Mouse (Mus musculus) left cerebral cortex, adult 11 months (tissue): Measurements from ENCODE around the gene Rmdn2.

ENCODE experiments used
- DNase-seq: peaks from one replicate; pipeline ENCODE4 v3.0.0; 2022; ENCODE audit warnings: low spot score

Gene Rmdn2

DNA sequence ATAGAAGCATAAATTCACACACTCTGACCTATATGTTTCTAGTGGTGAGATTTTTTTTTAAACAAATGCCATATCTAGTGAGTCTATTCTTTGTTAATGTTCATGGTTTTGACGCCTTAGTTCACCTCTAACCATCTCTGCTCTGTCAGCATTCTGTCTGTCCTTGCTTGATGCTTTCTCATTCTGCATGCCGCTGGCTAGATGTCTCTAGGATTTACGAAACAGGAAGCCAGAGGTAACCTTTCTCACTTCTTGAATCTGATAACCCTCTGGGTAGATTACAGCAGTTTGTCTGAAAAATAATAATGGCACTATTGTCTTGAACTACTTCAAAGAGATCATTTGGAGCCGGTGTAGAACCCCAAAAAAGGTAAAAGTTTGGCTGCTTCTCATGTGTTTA is 5.0 kb downstream of the Rmdn2 start:
- DNase-seq, result no peak

DNA sequence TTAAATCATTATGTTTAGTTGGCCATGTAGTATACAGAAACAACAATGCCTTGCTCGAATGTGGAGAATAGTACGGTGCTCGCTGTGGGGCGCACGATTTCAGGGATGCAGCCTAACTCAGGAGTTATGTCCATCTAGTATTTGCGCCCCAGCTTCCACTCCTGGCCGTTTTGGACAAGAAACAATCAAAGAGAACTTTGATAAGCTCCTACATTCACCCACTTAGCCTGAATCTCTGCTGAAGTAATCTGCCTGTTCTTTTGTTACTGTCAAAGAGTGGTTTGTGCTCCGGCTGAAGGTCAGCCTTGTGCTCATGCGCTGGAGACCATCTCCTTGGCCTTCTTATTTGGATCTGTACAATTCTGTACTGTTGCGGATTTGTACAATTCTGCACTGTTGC is 6.8 kb downstream of the Rmdn2 start:
- no peak for DNase-seq

DNA sequence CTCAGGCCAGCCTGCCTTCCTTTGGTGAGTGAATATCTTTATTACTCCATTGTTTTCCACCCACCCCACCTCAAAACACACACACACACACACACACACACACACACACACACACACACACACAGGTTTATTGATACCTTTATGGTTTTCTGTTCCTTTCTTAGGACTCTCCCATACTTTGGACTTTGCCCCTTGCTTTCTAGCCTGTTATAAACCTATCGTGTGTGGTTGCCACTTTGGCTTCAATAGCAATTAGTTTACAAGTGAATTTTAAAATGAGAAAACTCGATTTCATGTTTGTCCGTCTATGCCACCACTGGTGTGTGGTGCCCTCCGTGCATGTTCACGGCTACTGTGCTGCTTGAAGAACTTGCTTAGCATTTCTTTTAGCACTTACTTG is 7.3 kb downstream of the Rmdn2 start:
- no peak for DNase-seq

DNA sequence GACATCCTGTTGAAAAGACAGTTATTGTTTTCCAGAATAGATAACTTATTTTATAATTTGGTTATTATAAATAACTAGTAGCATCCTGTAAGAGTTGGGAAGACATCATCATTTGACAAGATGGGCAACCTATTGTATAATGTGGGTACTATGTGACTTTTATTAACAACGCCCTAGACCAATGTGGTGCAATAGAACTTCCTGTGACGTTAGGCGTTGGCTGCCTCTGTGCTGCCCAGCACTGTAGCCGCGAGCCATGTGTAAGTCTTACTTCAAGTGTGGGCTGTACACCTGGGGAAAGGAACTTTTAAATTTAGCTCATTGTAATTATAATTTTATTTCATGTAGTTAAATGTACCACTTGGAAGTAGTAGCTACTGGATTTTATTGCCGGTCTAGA is 10.4 kb downstream of the Rmdn2 start:
- DNase-seq, result no peak

DNA sequence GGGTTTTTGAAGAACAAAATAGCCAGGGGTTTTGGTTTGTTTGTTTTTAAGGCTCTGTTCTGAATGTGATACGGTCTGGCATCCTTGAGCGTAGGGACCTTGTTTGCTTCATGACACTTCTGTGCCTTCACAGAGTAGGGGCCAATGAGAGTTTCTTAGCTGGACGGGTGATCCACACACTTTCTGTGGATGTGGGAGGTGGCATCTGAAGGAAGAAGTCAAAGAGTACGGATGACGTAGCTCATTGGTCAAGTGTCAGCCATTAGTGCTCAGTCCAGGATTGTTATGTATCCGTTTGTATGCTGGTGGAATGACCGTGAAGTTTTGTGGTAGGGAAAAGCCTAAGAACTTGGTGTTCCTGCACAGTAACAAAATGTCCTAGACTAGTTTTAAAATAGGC is 10.9 kb downstream of the Rmdn2 start:
- DNase-seq, result no peak

DNA sequence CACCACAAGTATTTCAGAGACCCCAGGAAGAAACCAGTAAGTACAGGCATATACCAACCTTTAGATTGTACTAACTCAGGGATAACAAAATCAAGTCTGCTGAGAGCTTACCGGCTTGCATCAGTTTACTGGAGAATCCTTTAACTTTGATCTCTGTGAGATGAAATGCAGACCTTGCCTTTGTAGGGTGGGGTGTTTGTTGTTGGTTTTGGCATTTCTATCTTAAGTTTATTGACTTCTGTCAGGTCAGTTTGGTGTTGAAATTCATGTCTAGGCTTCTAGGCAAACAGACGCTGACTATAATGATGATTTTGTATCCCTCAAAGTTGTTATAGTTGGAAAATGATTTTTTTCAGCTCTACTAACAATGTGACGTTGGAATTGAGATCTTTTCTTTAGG is 12.2 kb downstream of the Rmdn2 start:
- no peak for DNase-seq

DNA sequence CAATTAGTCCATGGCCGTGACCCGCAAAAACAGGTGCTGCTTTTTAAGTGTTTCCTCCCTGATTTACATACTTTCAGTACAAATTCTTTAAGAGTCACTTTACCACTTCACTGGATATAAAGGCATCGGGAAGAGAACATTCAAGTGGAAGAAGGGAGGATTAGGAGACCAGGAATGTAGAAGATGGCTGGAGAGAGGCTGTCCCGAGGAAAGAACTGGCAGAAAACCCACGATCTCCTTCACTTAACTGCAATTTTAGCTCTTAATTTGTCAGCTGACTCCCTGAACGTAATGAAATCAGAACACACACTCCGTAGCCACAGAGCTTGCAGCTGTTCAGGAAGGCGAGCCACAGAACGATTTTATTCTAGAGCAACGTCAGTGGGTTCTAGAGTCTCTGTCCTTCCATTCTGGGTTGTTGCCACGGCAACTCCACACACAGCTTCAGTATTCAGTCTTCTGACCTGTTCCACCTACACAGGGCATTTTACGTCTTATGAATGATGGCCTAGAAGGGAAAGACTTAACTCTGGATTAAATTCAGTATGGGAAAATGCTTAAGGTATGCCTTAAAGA is 14.7 kb downstream of the Rmdn2 start:
- no peak for DNase-seq

DNA sequence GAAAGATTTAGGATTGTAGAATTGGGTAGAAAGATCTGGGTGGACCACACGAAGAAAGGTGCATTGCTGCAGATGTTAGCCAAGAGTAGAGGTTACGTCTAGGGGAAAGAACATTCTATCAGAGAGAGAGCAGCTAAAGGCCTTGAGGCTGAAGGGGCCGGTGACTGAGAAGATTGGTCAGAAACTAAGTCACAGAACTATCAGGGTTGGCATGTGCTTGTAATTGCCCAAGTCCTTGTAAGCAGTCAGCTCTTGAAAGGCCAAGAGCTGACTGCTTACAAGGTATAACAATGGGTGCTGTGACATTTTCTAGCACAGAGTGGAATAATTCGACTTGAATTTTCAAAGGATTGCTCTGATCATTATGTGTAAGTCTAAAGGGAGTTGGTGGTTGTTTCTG is 38.2 kb downstream of the Rmdn2 start:
- DNase-seq, result no peak

DNA sequence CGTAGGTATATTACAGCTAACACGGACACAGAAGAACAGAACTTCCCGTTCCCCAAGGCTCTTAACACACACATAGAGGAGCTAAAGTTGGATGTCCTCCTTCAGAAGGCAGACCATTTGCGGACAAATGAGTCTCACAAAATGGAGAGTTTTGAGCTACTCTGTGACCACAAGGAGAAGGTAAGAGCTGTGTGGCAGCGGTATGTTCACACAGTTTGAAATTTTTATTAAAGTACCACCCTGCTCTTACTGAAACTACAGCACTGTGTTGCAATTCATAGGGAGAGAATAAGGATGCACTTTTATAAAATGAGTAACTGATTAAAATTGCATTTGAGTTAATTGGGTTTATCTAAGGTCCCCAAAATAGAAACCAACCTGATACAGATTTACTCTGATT is 38.6 kb downstream of the Rmdn2 start:
- no peak for DNase-seq

DNA sequence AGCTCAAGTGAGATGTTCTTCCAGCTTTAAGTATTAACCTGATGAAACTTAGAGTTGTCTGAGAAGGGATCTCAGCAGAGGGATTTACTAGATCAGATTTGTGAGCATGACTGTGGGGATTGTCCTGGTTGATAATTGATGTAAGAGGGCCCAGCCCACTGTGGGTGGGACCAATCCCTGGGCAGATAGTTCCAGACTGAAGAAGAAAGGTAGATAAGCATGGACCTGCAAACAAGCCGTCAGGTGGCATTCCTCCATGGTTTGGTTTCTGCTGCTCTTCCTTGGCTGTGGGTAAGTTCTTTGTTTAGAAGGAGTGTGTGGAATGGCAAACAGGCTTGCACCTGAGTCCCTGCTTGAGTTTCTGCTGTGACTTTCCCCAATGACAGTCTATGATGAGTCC is 41.5 kb downstream of the Rmdn2 start:
- DNase-seq, result no peak

DNA sequence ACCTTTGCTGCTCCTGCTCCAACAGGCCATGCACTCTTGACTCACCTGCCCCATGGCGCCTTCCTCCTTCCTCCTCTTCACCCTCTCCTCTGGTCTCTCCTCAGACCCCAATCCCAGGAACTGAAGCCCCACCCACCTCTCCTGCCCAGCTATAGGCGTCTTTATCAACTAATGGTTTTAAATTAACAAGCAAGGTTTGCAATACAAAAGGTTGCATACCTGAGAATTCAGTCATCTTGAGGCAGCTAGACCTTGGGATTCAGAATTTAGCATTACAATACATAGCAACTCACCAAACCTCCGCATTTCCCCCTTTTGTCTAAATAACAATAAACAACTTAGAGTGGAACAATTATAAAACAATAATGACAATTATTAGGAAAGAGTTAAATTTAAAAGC is 42.5 kb downstream of the Rmdn2 start:
- DNase-seq, result no peak

DNA sequence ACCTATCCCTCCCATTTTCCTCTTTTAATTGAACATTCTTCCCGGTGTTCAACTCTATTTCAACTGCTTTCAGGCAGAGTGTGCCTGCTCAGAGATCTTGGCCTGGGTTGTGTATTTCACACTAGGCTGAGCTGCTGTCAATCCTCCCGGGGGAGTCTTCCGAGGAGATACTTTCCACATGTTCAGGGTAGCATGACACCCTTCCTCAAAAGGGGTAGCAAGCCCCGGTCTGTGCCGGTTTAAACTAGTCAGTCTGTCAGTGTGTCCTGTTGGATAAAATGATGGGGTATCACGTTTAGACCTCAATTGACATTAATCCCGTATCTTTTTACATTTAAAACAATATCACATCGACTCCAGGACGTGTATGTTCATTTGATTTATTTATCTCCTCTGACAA is 46.1 kb downstream of the Rmdn2 start:
- DNase-seq, result no peak

DNA sequence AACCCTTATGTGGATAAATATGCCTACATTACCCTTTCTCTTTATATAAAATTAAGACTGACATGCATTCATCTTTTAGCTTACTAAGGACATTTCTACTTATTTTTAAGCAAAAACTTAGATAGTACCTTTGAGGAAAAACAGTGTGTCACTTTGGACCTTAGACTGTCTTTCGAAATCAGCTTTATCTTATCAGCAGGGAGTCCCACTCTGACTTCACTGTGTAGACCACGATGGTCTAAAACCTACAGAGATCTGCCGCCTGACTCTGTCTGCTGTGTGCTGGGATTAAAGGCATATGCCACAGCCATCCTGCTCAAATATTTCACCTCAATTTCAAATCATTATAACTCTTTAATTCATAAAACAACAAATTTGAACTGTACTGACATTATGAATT is 46.8 kb downstream of the Rmdn2 start:
- no peak for DNase-seq

DNA sequence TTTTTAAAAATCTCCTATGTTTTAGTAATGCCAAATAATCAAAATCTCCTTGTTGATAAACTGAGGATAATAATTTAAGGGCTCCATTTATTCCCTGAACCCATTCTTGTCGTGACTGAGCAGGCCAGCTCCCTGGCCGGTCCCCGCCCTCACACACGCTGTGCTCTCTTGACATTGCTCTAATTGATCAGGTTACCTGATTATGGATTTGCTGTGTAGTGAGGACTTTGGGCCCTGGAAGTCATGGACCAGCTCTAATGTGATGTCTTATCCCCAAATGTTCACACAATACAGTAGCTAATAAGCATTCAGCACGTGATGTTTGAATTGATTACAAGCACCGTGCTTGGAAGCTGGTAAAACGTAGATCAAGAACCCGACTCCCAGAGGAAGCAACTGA is 47.2 kb downstream of the Rmdn2 start:
- no peak for DNase-seq

DNA sequence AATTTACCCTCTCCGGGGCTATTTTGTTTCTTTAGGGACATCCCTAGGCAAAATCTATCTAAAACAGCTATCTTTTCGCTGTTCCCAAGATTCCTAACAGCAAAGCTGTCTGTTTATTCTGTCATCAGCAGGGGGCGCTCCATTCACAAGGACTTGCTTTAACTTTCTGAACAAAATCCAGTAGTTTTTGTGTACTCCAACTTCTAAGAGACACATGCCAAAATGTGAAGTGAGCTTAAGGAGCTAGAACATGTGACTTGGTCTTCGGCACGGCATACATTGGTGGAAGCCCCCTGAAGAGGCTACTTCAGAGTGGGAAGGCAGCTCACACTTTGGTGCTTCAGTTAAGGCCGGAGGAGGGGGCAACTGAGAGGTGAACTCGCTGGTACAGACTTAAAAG is 49.7 kb downstream of the Rmdn2 start:
- DNase-seq, result peak; percentile 23

DNA sequence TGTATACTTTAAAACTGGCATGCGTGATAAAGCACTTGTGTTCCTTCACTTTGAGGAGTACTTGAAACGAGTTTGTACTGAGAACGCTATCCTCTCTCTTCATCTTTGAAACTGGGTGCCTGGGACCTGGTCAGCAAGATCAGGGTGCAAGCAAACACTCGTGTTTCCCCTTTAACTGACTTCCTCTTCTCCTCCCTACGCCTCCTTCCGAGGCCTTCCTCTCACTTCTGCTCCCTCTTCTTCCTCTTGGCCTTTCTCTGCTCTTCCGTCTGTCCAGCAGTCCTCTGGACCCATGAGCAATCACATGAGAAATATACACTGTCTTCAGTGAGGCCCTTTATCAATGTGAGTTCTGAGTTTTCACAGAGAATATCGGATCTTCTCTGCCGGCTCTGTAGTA is 50.2 kb downstream of the Rmdn2 start:
- no peak for DNase-seq

DNA sequence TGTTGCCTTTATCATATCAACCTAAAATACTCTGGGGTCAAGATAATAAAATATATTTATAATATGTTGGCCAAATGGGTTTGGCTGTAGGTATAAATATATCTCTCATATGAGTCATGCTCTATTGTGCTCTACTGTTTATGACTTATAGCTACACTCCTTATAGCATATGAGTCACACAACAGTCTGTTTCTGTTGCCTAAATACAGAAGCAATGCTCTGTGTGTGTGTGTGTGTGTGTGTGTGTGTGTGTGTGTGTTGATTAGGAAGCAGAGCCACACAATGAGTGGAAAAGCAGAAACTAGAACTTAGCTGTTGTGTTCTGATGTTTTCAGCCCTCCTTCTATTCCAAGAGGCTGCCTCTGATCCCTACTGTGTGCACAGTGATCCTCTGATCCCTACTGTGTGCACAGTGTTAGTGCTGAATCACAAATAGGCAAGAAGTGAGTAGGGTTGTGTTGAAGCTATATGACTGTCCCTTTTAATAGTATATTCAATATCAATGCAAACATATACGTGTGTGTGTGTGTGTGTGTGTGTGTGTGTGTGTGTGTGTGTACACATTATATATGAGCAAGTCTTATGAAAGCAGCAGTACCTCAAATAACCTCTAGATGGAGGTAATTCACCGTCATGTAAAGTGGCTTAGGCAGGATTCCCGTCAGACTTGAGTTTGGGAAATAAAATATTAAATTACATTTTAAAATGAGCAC is 51.9 kb downstream of the Rmdn2 start:
- DNase-seq, result no peak

DNA sequence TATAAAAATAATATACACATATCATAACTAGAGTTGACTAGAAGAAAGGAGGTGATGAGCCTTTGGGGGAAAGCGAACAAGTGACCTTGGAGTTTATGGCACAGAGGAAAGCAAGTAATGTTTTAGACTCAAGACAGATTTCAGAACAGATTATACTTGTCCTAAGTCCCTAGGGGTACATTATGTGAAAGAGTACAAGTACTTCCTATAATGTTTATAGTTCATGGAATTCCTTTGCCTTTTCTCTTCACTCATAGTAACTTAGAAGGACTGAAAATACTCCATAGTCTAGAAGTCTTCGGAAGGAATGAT is 52.4 kb downstream of the Rmdn2 start:
- no peak for DNase-seq

DNA sequence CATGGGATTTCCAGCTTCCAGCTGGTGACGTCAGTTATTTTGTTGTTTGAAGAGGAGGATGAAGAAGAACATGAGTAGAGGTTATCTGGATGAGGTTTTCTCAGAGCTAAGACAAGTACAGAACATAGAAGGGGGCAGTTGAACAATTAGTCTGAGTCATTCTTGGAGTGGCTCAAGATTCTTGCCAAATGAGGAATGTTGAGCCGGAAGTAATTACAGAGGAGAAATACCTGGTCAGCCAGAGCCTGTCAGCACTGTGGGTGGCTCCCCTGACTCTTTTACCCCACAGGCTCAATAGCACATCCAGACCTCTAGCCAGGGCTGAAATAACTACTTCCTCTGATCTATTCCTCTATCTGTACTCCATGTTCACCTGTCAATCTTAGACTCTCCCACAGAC is 59.2 kb downstream of the Rmdn2 start:
- DNase-seq, result no peak

DNA sequence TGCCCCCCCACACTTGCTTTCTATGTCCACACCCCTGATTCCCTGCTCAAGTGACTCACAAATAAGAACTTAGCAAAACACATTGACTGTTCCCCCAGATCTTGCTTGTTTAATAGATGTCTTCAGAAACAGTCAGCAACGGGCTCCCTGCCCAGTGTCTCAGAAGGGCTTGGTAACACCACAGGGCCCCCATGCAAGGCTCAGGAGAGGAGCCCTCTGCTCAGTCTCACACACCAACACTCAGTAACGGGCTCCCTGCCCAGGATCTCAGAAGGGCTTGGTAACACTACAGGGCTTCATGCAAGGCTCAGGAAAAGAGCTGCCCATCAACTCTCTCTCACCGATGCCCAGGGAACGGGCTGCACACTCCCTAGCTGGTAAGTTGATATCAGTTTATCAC is 83.4 kb downstream of the Rmdn2 start:
- no peak for DNase-seq

DNA sequence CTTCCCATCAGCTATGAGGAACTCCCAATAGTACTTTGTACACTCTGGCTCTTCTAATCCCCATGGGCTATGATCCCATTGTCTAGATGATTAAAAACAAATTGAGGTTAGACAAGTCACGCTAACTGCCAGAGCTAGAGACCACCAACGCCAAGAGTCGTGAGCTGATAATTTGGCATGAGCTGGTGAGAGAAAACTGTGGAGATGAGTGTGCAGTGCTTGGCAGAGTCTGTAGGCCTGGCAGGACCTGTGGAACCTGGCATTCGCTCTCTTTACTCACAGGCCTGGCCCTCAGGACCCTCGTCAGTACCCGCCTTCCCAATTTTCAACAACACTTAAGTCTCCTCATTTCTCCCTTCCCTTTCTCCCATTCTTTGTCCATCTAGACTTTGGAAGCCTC is 83.9 kb downstream of the Rmdn2 start:
- DNase-seq, result no peak

DNA sequence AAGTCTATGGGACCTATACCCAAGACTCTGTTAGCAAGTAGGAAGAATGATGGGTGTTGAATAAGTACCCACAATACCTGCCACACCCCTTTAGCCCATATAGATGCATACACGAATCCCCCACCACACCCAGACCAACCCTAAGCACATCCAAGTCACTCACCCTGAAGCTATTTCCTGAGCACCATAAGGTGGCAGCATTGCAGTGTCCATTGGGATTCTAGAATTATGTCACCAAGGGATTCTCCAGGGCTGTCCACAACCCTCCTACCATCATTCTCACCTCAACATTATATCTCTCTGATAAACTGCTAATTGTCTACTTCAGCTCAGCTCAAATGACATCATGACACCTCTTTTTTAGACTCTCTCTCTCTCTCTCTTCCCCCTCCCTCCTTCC is 87.5 kb downstream of the Rmdn2 start:
- DNase-seq, result no peak

DNA sequence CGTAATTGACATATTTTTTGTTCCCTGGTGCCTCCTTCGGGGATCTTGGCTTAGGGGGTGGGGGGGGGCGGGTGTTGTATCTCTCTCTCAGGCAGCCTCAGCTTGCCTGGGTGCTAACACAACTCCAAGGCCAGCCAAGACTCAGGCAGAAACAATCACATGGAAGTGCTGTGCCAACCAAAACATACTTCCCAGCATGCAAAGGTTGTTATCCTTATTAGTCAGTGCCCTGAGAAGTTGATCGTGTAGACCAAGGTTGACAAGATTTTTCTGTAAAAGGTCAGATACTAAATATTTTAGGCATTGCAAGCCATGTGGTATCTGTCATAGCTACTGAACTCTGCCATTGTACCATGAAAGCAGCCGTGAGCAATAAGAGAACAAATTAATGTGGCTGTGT is 89.2 kb downstream of the Rmdn2 start:
- DNase-seq, result no peak

DNA sequence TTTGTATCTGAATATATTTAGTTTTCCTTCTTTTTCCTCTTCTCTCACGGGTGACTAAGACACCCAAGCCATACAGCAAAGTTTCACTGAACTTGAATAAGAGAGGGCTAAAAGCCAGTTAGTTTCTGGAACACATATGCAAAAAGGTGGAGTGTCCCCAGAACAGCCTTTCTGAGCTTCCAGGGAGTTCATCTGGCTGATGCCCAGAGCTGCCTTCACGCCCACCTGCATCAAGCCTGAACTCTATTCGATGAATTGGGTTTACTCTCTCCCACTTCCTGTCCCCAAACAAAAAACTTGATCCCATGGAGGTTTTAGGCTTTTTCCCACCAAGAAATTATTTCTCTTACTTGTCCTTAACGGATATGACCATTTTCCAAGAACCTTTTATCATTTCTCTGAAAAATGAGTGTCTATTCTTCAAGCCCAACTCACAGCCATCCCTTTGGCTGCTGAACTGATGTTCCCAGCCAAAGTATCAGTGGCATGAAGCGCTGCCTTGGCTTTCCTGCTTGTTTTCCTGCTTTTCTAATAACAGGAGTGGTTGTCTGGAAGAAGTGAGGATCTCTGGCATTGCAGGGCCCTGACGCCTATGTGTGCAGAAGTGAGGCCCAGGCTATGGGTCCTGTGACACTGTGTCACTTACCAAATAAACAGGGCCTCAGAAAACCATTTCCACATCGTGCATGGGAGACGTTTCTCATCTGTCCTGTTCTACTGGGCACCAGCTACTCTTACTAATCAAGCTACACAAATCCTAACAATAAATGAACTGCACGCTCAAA is 94.2 kb downstream of the Rmdn2 start:
- no peak for DNase-seq
